Mouse (Mus musculus): ENCODE results near the gene Sez6. TPM values are rescaled to one million over a fixed set of nuclear protein-coding genes. Genes with fewer than 3 reads are reported as not detected.
A peak's percentile ranks its signal among the peaks of the same experiment; 100 is the strongest.

Gene Sez6
- total RNA-seq (2021): 100 to 1,000 TPM; 153 to 196 TPM
- long read RNA-seq, experiment 1, full-length matches to known transcripts: 29 of 138 reads
- long read RNA-seq, experiment 1, partial matches to known transcripts: 83 of 138 reads
- long read RNA-seq, experiment 1, other reads (novel, unspliced or antisense): 26 of 138 reads
- long read RNA-seq, experiment 2, full-length matches to known transcripts: 29 of 117 reads
- long read RNA-seq, experiment 2, partial matches to known transcripts: 59 of 117 reads
- long read RNA-seq, experiment 2, other reads (novel, unspliced or antisense): 29 of 117 reads

DNA sequence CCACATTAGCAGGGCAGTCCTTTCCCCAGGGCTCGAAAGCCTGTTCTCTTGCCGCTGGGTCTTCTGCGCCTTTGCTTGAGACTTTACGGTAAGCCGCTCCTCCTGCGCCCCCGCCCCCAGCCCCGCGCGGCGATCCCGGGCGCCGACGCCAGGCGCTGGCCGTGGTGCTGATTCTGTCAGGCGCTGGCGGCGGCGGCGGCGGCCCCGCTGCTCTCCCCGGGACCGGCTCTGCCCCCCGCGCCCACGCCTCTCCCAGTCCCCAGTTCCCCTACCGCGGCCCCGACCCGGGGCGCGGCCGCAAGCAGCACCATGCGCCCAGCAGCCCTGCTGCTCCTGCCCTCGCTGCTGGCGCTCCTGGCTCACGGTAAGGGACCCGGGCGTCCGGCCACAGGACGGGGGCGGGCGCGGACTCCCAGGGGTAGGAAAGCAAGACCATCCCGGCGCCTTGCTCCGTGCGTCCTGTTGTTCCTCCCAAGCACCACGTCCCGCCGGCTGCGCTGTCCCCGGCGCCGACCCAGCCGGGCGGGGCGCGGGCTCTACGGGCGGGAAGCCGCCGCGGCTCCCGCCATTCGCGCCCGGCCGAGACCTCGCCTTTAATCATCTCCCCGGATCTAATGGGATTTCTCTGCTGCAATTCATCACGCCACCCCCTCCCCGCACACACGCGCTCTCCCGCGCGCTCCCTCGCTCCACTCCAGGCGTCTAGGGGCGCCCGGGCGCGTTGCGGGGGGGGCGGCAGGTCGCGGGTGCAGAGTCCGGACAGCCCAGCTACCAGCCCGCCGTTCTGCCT is at the start of gene Sez6:
Gene Sez6, plus strand, starts transcription at position 50 of the 790 bp plus-strand sequence.
- intact Hi-C loops (cut with DNase I): no loop called here

DNA sequence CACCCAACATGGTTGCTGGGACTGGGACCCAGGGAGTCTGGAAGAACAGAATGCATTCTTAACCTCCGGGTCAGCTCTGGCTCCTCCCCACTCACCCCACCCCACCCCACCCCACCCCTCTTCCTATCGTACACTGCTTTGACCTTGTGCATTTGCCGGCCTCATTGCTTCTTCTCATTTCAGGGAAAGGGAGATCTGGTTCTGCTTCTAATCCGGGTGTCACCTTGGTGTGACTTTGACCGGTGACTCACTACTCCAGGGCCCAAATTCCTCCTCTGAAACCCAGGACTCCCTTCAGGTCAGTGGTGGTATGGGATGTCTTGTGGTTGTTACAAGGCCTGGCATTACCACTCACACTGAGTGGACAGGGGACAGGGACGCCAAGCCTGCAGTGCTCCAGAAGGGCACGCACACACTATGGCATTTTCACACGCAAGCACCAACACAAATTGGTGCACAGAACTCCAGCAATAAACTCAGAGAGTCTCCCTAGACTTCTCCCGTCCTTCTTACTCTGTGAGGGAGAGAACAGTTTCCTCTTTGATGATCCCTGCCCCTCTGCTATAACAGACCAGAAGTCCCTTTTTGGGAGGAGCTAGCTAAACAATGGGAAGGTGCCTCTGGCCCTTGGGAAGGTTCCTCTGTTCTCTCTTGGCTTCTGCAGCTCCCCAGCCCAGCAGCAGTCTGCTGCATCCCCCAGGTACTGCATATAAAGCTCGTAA is 45.9 kb upstream of the Sez6 start:
- DNase-seq (ENCODE audit: low spot score in 2 of 2): no peak
- intact Hi-C loops (cut with DNase I): no loop called here

More for the DNA sequence above, at the start of gene Sez6:
- peak; percentile 85 for DNase-seq (ENCODE audit: low spot score in 2 of 2)

DNA sequence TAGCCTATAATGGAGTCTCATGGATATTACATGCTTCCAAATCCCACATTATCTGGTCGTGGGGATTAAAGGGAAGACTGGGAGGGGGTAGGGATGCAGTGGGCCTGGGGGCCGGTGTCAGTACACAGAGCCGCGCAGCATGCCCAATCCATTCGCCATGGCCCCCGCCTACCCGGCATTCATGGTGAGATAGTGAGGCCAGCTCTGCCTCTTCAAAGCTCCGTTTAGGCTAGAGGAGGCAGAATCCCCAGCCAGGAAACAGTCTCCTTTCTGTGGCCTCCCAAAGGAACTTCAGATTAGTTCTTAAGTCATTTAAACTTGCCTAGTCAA is 45.4 kb upstream of the Sez6 start:
- DNase-seq (ENCODE audit: low spot score in 2 of 2): no peak
- intact Hi-C loops (cut with DNase I): no loop called here

GRCm38 (mm10) chr11:77887373-77887960 is 43.1 kb upstream of the Sez6 start:
- intact Hi-C loops (cut with DNase I): no loop called here
- DNase-seq (ENCODE audit: low spot score in 2 of 2): peak; percentile 53 to 84

DNA sequence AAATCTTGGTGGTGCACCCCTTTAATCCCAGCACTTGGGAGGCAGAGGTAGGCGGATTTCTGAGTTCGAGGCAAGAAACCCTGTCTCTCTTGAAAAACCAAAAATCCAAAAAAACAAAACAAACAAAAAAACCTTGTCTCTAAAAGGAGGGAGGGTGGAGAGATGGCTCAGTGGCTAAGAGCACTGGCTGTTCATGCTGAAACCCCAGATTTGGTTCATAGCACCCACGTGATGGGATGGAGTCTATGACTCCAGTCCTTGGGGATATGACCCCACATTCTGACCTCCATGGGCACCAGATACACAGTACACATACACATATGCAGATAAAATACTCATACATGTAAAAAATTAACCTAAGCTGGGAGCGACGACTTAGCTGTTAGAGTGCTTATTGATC is 41.8 kb upstream of the Sez6 start:
- no peak for DNase-seq (ENCODE audit: low spot score in 2 of 2)
- intact Hi-C loops (cut with DNase I): no loop called here

- no peak for DNase-seq (ENCODE audit: low spot score in 2 of 2)
- intact Hi-C loops (cut with DNase I): no loop called here
These were observed 41.1 kb upstream of the Sez6 start for GRCm38 (mm10) chr11:77889484-77889883.

DNA sequence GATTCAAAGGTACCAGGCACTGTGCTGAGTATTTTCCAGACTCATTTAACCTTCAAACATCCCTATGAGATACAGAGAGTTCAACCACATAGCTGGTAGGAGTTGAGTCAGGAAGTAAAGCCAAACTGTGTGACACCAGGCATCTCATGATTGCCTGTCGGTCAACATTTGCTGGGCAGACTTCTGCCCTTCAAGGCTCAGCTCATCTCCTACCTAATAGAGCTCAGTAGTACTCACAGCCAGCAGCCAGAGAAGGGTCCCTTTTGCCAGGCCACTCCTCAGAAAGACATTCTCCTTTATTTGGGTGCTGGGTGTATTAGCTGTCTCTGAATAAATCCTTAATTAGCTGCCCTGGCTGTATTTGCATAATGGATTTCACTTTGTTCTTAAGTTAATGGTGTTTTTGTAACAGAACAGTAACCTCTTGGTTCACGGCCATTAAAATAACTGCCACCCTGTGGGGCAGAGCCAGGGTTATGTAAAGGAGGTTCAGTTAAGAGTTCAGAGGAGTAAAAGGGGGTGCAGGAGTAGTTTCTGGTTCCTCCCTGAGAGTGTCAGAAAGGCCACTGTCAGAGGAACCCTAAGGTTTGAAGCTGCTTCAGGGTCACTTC is 39.8 kb upstream of the Sez6 start:
- intact Hi-C loops (cut with DNase I): no loop called here

DNA sequence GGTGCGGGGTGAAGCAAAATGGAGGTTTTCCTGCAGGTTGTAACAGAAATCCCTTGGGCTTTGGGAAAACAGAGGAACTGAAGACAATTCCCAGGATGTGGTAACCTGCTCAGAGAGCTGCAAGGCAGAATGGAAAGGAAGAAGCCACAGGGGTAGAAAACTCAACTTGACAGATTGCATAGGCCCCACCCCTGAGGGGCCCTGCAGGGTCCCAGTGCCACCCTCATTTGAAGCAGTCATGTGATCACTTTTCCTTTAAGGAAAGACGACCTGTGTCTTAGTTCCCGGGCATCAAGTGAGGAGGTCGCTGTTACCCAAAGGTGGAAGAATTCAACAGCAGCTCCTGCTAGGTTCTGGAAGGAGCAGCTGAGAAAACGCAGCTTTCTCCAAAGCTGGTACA is 37.7 kb upstream of the Sez6 start:
- no peak for DNase-seq (ENCODE audit: low spot score in 2 of 2)
- intact Hi-C loops (cut with DNase I): no loop called here

More for the DNA sequence above, 39.8 kb upstream of the Sez6 start:
- DNase-seq (ENCODE audit: low spot score in 2 of 2): no peak

DNA sequence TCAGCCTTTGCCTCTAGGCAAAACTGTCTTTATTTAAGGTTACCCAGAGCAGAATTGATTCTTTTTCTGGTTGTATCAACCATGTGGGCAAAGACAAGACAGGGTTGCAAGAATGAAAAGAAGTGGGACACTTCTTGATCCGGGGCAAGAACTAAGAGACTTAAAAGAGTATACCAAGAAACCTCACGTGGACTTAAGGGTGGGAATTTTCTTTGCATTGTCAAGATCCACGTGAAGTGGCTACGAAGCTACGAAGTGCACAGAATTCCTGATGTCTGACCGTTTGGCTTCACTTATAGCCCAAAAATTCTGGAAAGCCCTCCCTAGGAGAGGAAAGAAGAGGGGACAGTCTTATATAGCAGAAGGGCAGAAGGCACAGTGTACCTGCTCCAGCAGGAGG is 37.3 kb upstream of the Sez6 start:
- no peak for DNase-seq (ENCODE audit: low spot score in 2 of 2)
- intact Hi-C loops (cut with DNase I): no loop called here

DNA sequence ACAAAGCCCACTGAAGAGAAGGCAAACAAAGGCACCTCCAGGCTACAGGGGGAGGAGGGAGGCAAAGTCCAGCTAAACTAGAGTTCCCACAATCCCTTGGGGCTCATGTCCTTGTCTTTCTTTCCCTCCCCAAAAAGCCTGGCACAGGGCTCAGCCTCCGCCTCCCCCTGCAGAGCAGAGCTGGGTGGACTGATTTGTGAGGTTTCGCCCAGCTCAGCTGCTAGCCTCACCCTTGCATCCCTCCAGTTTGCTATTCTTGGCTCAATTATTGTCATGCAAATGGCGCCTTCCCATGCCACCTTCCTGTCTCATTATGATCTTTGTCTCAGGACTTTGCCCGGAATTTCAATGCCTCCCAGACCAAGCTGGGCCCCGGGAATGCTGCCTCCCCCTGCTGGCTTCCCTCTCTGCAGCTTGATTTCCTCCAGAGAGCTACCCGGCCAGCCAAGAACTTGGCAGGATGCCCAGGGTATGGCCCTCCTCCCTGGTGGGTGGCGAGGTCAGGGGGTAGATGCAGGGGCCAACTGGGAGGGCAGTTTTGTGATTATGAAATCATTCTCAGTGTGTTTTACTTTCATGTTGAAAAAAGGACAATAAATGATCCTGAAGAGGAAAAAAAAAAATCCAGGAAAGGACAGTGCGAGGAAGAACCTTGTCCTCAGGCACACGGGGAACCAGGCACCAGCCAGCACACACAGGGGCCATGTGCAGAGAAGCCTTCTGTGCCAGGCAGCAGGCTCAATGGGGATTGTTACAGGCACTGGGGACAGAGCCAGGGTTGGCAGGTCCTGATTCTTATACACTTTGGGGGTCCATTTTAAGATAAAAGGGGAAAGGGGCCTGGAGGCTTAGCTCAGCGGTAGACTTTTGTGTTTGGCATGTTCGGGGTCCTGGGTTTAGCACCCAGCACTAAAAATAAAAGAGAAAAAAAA is 36.5 kb upstream of the Sez6 start, which contains the start of gene Pipox:
Gene Pipox, minus strand, starts transcription at position 310 of the 932 bp plus-strand sequence.
- intact Hi-C loops (cut with DNase I): no loop called here

GRCm38 (mm10) chr11:77894967-77895366 is 35.6 kb upstream of the Sez6 start:
- intact Hi-C loops (cut with DNase I): no loop called here

More for the DNA sequence above, 36.5 kb upstream of the Sez6 start, which contains the start of gene Pipox:
- DNase-seq (ENCODE audit: low spot score in 2 of 2): peak; percentile 78 to 80

GRCm38 (mm10) chr11:77896011-77896410 is 34.6 kb upstream of the Sez6 start:
- DNase-seq (ENCODE audit: low spot score in 2 of 2): no peak
- intact Hi-C loops (cut with DNase I): no loop called here

More at GRCm38 (mm10) chr11:77894967-77895366, 35.6 kb upstream of the Sez6 start:
- DNase-seq (ENCODE audit: low spot score in 2 of 2): no peak

DNA sequence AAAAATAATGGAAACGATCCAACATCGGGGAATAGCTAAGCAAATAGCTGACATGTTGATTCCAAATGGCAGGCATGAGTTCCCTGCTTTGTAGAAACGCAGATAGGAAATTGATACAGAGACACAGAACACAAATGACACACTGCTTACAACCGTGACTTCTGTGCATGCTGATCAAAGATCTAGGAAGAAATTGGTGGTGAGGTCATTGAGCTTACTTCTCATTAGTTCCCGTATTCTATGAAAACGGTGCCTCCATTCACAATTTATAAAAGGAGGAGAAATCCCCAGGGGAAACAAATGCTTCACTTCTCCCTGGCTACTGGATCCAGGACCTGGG is 34.1 kb upstream of the Sez6 start:
- no peak for DNase-seq (ENCODE audit: low spot score in 2 of 2)
- intact Hi-C loops (cut with DNase I): no loop called here

- DNase-seq (ENCODE audit: low spot score in 2 of 2): no peak
- intact Hi-C loops (cut with DNase I): no loop called here
These were observed 33.5 kb upstream of the Sez6 start for GRCm38 (mm10) chr11:77896820-77897805.

DNA sequence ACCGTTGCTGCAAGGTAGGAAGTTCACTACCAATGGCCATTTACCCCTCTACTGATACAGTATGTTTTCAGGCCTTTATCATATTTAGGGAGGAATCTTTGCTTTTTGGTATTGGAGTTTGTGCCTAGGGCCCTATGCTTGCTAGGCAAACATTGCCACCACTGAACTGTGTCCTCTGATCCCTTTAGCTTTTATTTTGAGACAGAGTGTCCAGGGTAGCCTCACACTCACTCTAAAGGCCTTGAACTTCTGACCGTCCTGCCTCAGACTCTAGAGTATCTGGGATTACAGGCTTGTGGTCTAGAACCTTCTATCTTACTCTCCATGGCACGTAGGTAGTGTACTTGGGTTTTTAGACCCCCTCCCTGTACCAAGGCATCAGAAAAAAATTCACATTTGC is 30.4 kb upstream of the Sez6 start:
- intact Hi-C loops (cut with DNase I): no loop called here
- no peak for DNase-seq (ENCODE audit: low spot score in 2 of 2)

DNA sequence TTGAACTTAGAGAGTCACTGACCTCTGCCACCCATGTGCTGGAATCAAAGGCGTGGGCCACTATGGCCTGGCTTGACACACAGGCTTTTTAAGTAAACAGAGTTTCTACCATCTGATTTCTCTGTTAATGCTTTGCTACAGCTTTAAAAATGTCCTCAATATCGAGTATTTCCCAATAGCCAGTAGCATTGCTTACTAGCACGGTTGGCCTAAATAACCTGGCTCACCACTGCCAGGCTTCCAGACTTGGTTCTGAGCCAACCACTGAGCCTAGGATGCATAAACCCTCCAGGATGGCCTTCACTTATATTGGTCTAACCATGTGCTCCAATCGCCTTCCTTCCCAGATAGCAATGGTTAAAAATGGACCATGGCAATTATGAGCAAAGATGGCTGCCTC is 29.9 kb upstream of the Sez6 start:
- no peak for DNase-seq (ENCODE audit: low spot score in 2 of 2)

DNA sequence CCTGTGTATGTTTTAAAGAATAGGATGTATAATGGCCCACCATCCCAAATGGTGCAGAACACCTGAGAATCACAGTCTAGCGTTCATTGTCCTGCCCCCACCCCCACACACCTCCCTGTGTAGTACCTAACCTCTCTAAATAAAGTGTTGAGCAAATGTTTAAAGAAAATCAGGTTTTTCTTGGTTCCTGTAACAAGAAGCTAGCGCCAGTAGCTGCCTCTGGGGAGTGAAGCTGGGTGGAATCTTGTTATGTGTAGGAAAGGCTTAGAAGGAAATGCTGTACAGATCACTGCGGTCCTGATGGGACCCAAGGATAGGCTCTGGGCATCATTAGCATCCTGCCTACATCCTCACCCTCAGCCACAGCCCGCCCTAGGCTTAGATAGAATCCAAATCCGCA is 29.2 kb upstream of the Sez6 start:
- DNase-seq (ENCODE audit: low spot score in 2 of 2): no peak
- intact Hi-C loops (cut with DNase I): no loop called here

More for the DNA sequence above, 29.9 kb upstream of the Sez6 start:
- intact Hi-C loops (cut with DNase I): no loop called here

All from left cerebral cortex, postnatal 14 days (tissue).